Mouse (Mus musculus): ENCODE measurements around the gene Scgb3a1. TPM values are rescaled to one million over a fixed set of nuclear protein-coding genes. Genes with fewer than 3 reads are reported as not detected.
A peak's percentile ranks its signal among the peaks of the same experiment; 100 is the strongest.

The Scgb3a1 gene
- polyA plus RNA-seq, 1 experiment from 2014 or later, result not detected

- ATAC-seq, result no peak
- no peaks in the 10 kb centered on the region for H3K36me3 ChIP-seq (ENCODE audit: control insufficient read depth, insufficient read depth, low read length)
- WGBS, result 5% methylated on average over 22 of the region's 22 CpGs
- peak overlapping the region; percentile 39 for H3K4me2 ChIP-seq (ENCODE audit: low read length)
- peak overlapping the region; percentile 10 for H3K4me3 ChIP-seq (ENCODE audit: low read depth, low read length)
- H3K9ac ChIP-seq (ENCODE audit: low read length), result no peak overlapping the region
- peaks cover 41% of the 10 kb centered on the region for H3K27me3 ChIP-seq (replicated peaks; ENCODE audit: control insufficient read depth, insufficient read depth, low read length)
- no peaks in the 10 kb centered on the region for H3K4me1 ChIP-seq (ENCODE audit: control insufficient read depth, insufficient read depth, low read length)
- H3K9me3 ChIP-seq (replicated peaks; ENCODE audit: control insufficient read depth, low read length), result no peaks in the 10 kb centered on the region
- no peak for DNase-seq (ENCODE audit: low spot score)
- H3K27ac ChIP-seq (ENCODE audit: low read depth, low read length), result no peak overlapping the region
These were observed 29.3 kb upstream of the Scgb3a1 start for GRCm38 (mm10) chr11:49634101-49634500.

DNA sequence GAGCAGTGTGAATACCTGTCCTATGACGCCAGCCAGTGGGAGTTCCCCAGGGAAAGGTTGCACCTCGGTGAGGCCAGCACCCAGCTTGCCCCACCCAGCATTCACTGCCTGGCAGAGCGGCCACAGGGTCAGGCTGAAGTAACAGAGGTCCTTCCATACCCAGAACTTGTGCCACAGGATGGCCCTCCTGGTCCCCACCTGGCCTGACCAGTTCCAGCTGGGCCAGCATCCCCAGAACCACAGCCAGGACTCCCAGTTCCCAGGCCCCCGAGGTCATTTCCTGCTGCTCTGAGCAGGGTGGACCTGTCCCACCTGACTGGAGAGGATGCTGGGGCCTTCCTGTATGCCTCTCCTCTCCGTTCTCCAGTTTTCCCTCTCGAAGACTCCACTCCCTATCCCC is 27.7 kb upstream of the Scgb3a1 start:
- Histone ChIP-seq H3K4me3 (ENCODE audit: low read depth, low read length) (no peak overlapping the region), H3K36me3 (ENCODE audit: control insufficient read depth, insufficient read depth, low read length) (no peaks in the 10 kb centered on the region), H3K27ac (ENCODE audit: low read depth, low read length) (no peak overlapping the region), H3K27me3 (replicated peaks; ENCODE audit: control insufficient read depth, insufficient read depth, low read length) (peaks cover 41% of the 10 kb centered on the region), H3K9me3 (replicated peaks; ENCODE audit: control insufficient read depth, low read length) (no peaks in the 10 kb centered on the region), H3K4me2 (ENCODE audit: low read length) (no peak overlapping the region), H3K9ac (ENCODE audit: low read length) (no peak overlapping the region), H3K4me1 (ENCODE audit: control insufficient read depth, insufficient read depth, low read length) (no peaks in the 10 kb centered on the region)
- ATAC-seq (no peak), DNase-seq (ENCODE audit: low spot score) (no peak)
- 78% methylated on average over 6 of the region's 6 CpGs for WGBS

GRCm38 (mm10) chr11:49636449-49636848 is 27.0 kb upstream of the Scgb3a1 start:
- 0 out of 2 replicates have a peak, but pooled peaks have one; percentile 37 for ATAC-seq

DNA sequence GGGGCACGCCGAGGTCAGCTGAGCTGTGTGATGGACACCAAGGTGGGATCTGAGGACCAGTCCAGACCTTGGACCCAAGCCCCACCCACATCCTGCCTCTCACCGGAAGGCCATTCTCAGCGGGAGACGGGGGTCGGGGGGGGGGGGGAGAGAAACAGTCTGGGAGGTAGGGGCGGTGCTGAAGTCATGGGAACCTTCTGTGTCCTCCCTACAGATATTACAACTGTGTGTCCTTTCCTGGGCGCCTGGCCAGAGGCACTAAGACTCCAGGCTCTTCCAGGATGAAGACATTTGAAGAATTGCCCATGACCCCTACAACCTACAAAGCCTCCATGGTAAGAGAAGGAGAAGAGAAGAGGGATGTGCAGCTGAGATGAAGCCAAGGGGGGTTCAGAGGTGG is 17.7 kb upstream of the Scgb3a1 start:
- no peak for ATAC-seq
- H3K36me3 ChIP-seq (ENCODE audit: control insufficient read depth, insufficient read depth, low read length), result no peaks in the 10 kb centered on the region
- H3K4me1 ChIP-seq (ENCODE audit: control insufficient read depth, insufficient read depth, low read length), result no peaks in the 10 kb centered on the region
- WGBS, result 71% methylated on average over 8 of the region's 8 CpGs
- H3K4me3 ChIP-seq (ENCODE audit: low read depth, low read length), result no peak overlapping the region
- H3K9ac ChIP-seq (ENCODE audit: low read length), result no peak overlapping the region
- H3K9me3 ChIP-seq (replicated peaks; ENCODE audit: control insufficient read depth, low read length), result no peaks in the 10 kb centered on the region
- no peak for DNase-seq (ENCODE audit: low spot score)
- no peak overlapping the region for H3K27ac ChIP-seq (ENCODE audit: low read depth, low read length)
- no peaks in the 10 kb centered on the region for H3K27me3 ChIP-seq (replicated peaks; ENCODE audit: control insufficient read depth, insufficient read depth, low read length)
- no peak overlapping the region for H3K4me2 ChIP-seq (ENCODE audit: low read length)

More at GRCm38 (mm10) chr11:49636449-49636848, 27.0 kb upstream of the Scgb3a1 start:
- 2% methylated on average over 11 of the region's 11 CpGs for WGBS
- no peak overlapping the region for H3K9ac ChIP-seq (ENCODE audit: low read length)
- H3K27me3 ChIP-seq (replicated peaks; ENCODE audit: control insufficient read depth, insufficient read depth, low read length), result peaks cover 41% of the 10 kb centered on the region
- H3K9me3 ChIP-seq (replicated peaks; ENCODE audit: control insufficient read depth, low read length), result no peaks in the 10 kb centered on the region
- no peak overlapping the region for H3K27ac ChIP-seq (ENCODE audit: low read depth, low read length)
- DNase-seq (ENCODE audit: low spot score), result peak; percentile 16
- H3K4me2 ChIP-seq (ENCODE audit: low read length), result no peak overlapping the region
- H3K4me1 ChIP-seq (ENCODE audit: control insufficient read depth, insufficient read depth, low read length), result no peaks in the 10 kb centered on the region
- H3K4me3 ChIP-seq (ENCODE audit: low read depth, low read length), result no peak overlapping the region
- no peaks in the 10 kb centered on the region for H3K36me3 ChIP-seq (ENCODE audit: control insufficient read depth, insufficient read depth, low read length)

DNA sequence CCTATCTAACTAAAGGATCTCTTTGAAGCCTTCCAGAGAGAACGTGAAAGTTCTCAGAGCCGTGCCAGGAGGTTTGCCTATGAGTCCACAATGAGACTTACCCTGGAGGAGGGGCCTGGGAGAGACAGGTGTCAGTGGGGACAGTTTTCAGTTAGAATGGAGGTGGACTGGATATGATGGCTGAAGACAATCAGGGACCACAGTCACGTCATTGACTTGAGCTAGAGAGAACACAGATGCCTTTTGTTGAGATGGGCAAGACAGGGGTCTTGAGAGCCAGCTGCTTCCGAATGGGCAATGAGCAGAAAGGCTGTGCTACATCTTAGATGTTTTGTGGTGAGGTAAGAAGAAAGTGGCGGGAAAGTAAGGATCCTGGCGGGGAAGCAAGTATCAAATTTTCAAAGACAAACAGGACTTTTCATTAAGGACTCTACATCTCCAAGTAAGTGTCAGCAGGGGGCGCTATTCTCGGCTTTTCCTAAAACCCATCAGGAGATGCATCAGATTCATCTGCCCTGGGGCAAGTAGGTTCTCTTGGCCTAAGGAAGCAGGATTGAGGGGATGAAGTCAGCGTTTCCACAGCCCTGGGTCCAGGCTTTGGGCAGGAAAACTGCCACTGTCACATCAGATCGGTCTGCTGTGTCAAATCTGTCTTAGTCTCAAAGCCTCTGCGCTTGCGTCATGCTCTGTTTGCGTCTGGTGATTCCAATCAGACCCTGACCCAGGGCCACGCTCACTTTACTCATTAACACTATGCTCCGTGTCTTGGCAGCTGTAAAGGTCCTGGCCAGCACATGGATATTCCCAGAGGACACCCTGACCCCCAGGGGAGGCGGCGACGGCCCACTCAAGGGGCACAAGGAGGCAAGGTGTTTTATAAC is 13.1 kb upstream of the Scgb3a1 start:
- no peak overlapping the region for H3K4me3 ChIP-seq (ENCODE audit: low read depth, low read length)
- DNase-seq (ENCODE audit: low spot score) (peak; percentile 32), ATAC-seq (no peak)
- H3K36me3 ChIP-seq (ENCODE audit: control insufficient read depth, insufficient read depth, low read length), result no peaks in the 10 kb centered on the region
- 67% methylated on average over 18 of the region's 18 CpGs for WGBS
- 0 out of 2 replicates have a peak, but pooled peaks cover 2% of the 10 kb centered on the region for H3K4me1 ChIP-seq (ENCODE audit: control insufficient read depth, insufficient read depth, low read length)
- no peaks in the 10 kb centered on the region for H3K27me3 ChIP-seq (replicated peaks; ENCODE audit: control insufficient read depth, insufficient read depth, low read length)
- no peak overlapping the region for H3K9ac ChIP-seq (ENCODE audit: low read length)
- H3K27ac ChIP-seq (ENCODE audit: low read depth, low read length), result no peak overlapping the region
- H3K9me3 ChIP-seq (replicated peaks; ENCODE audit: control insufficient read depth, low read length), result no peaks in the 10 kb centered on the region
- H3K4me2 ChIP-seq (ENCODE audit: low read length), result no peak overlapping the region

- Histone ChIP-seq H3K4me3 (ENCODE audit: low read depth, low read length) (no peak overlapping the region), H3K4me1 (ENCODE audit: control insufficient read depth, insufficient read depth, low read length) (0 out of 2 replicates have a peak, but pooled peaks cover 2% of the 10 kb centered on the region), H3K9ac (ENCODE audit: low read length) (no peak overlapping the region), H3K36me3 (ENCODE audit: control insufficient read depth, insufficient read depth, low read length) (no peaks in the 10 kb centered on the region), H3K9me3 (replicated peaks; ENCODE audit: control insufficient read depth, low read length) (no peaks in the 10 kb centered on the region), H3K27ac (ENCODE audit: low read depth, low read length) (no peak overlapping the region), H3K4me2 (ENCODE audit: low read length) (no peak overlapping the region), H3K27me3 (replicated peaks; ENCODE audit: control insufficient read depth, insufficient read depth, low read length) (no peaks in the 10 kb centered on the region)
- DNase-seq (ENCODE audit: low spot score) (no peak), ATAC-seq (no peak)
- 79% methylated on average over 16 of the region's 16 CpGs for WGBS
These were observed 12.2 kb upstream of the Scgb3a1 start for GRCm38 (mm10) chr11:49650994-49651761.

DNA sequence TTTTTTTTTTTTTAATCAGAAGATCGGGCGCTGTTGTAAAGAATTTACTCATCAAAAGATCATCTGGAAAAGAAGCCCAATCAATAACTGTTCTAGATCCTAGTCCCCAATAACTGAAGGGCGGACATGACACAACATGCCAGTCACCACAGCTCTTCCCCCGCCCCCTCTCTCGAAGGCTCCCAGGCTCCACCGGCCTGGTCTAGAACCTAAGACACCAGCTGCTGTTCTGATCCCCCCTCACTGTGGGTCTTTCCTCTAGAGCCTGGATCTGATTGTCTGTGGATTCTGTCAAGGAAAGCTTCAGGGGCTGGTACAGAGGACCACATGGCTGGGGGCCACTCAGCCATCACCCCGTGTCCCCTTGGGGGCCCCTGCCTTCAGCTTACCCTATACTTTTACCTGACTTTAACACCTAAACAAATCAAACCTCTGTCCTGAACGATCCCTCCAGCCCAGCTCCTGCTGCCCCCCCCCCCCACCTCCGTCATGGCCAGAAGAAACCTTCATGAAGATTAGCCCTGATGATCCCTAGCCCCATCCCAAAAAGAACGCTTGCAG is 11.6 kb upstream of the Scgb3a1 start:
- Histone ChIP-seq H3K4me2 (ENCODE audit: low read length) (no peak overlapping the region), H3K27ac (ENCODE audit: low read depth, low read length) (no peak overlapping the region), H3K4me1 (ENCODE audit: control insufficient read depth, insufficient read depth, low read length) (0 out of 2 replicates have a peak, but pooled peaks cover 2% of the 10 kb centered on the region), H3K4me3 (ENCODE audit: low read depth, low read length) (no peak overlapping the region), H3K27me3 (replicated peaks; ENCODE audit: control insufficient read depth, insufficient read depth, low read length) (no peaks in the 10 kb centered on the region), H3K9ac (ENCODE audit: low read length) (no peak overlapping the region), H3K9me3 (replicated peaks; ENCODE audit: control insufficient read depth, low read length) (no peaks in the 10 kb centered on the region), H3K36me3 (ENCODE audit: control insufficient read depth, insufficient read depth, low read length) (no peaks in the 10 kb centered on the region)
- DNase-seq (ENCODE audit: low spot score) (no peak), ATAC-seq (0 out of 2 replicates have a peak, but pooled peaks have one; percentile 5)
- 91% methylated on average over 10 of the region's 10 CpGs for WGBS

GRCm38 (mm10) chr11:49652401-49653078 is 10.9 kb upstream of the Scgb3a1 start:
- Histone ChIP-seq H3K4me3 (ENCODE audit: low read depth, low read length) (no peak overlapping the region), H3K27ac (ENCODE audit: low read depth, low read length) (no peak overlapping the region), H3K36me3 (ENCODE audit: control insufficient read depth, insufficient read depth, low read length) (no peaks in the 10 kb centered on the region), H3K4me1 (ENCODE audit: control insufficient read depth, insufficient read depth, low read length) (0 out of 2 replicates have a peak, but pooled peaks cover 2% of the 10 kb centered on the region), H3K9ac (ENCODE audit: low read length) (no peak overlapping the region), H3K4me2 (ENCODE audit: low read length) (peak overlapping the region; percentile 24; the same call in 1 of the 2 replicates), H3K9me3 (replicated peaks; ENCODE audit: control insufficient read depth, low read length) (no peaks in the 10 kb centered on the region), H3K27me3 (replicated peaks; ENCODE audit: control insufficient read depth, insufficient read depth, low read length) (no peaks in the 10 kb centered on the region)
- ATAC-seq, result peak; percentile 76
- DNase-seq (ENCODE audit: low spot score), result peak; percentile 89
- WGBS, result 22% methylated on average over 19 of the region's 19 CpGs
